Mouse (Mus musculus): Measurements from ENCODE around the gene Zdhhc4.

The Zdhhc4 gene

GRCm38 (mm10) chr5:143328690-143329495 is at the start of gene Zdhhc4:
Zdhhc4 (minus strand) TSS chr5:143329256.
- peak; percentile 93 to 95 for DNase-seq (ENCODE audit: low spot score in 2 of 2)

GRCm38 (mm10) chr5:143376156-143376555 is 47.1 kb upstream of the Zdhhc4 start:
- DNase-seq (ENCODE audit: low spot score in 2 of 2), result no peak

GRCm38 (mm10) chr5:143375242-143375641 is 46.2 kb upstream of the Zdhhc4 start:
- DNase-seq (ENCODE audit: low spot score in 2 of 2), result peak; percentile 51 to 74

GRCm38 (mm10) chr5:143372818-143373217 is 43.8 kb upstream of the Zdhhc4 start:
- no peak for DNase-seq (ENCODE audit: low spot score in 2 of 2)

GRCm38 (mm10) chr5:143371146-143371510 is 42.1 kb upstream of the Zdhhc4 start:
- DNase-seq (ENCODE audit: low spot score in 2 of 2), result no peak

GRCm38 (mm10) chr5:143370416-143371145 is 41.5 kb upstream of the Zdhhc4 start:
- peak; percentile 54 to 57 for DNase-seq (ENCODE audit: low spot score in 2 of 2)

GRCm38 (mm10) chr5:143369611-143370255 is 40.7 kb upstream of the Zdhhc4 start:
- DNase-seq (ENCODE audit: low spot score in 2 of 2), result no peak

- DNase-seq (ENCODE audit: low spot score in 2 of 2), result no peak
These were observed 38.9 kb upstream of the Zdhhc4 start for GRCm38 (mm10) chr5:143367931-143368330.

- DNase-seq (ENCODE audit: low spot score in 2 of 2), result peak; percentile 61 to 71
These were observed 34.9 kb upstream of the Zdhhc4 start for GRCm38 (mm10) chr5:143363678-143364615.

- DNase-seq (ENCODE audit: low spot score in 2 of 2), result no peak
These were observed 32.4 kb upstream of the Zdhhc4 start for GRCm38 (mm10) chr5:143361428-143361827.

- DNase-seq (ENCODE audit: low spot score in 2 of 2), result no peak
These were observed 30.9 kb upstream of the Zdhhc4 start for GRCm38 (mm10) chr5:143360000-143360399.

- no peak for DNase-seq (ENCODE audit: low spot score in 2 of 2)
These were observed 30.2 kb upstream of the Zdhhc4 start for GRCm38 (mm10) chr5:143359263-143359662.

GRCm38 (mm10) chr5:143357564-143357963 is 28.5 kb upstream of the Zdhhc4 start:
- no peak for DNase-seq (ENCODE audit: low spot score in 2 of 2)

GRCm38 (mm10) chr5:143356686-143357388 is 27.8 kb upstream of the Zdhhc4 start, which contains the start of gene Grid2ip:
Grid2ip (plus strand) TSS chr5:143357338.
- no peak for DNase-seq (ENCODE audit: low spot score in 2 of 2)

- DNase-seq (ENCODE audit: low spot score in 2 of 2), result no peak
These were observed 27.0 kb upstream of the Zdhhc4 start for GRCm38 (mm10) chr5:143356017-143356416.

- DNase-seq (ENCODE audit: low spot score in 2 of 2), result no peak
These were observed 17.3 kb upstream of the Zdhhc4 start for GRCm38 (mm10) chr5:143346367-143346766.

- no peak for DNase-seq (ENCODE audit: low spot score in 2 of 2)
These were observed 10.5 kb upstream of the Zdhhc4 start for GRCm38 (mm10) chr5:143339603-143340002.

- DNase-seq (ENCODE audit: low spot score in 2 of 2), result no peak
These were observed 7.5 kb upstream of the Zdhhc4 start for GRCm38 (mm10) chr5:143336559-143336958.

- DNase-seq (ENCODE audit: low spot score in 2 of 2), result no peak
These were observed 6.0 kb upstream of the Zdhhc4 start for GRCm38 (mm10) chr5:143335089-143335460.

- no peak for DNase-seq (ENCODE audit: low spot score in 2 of 2)
These were observed 5.5 kb upstream of the Zdhhc4 start for GRCm38 (mm10) chr5:143334418-143335088.
